Mouse (Mus musculus): ENCODE measurements at regions not wholly inside any gene's neighbourhood (a gene's known extent, or its start where the extent isn't known, plus 50 kb on each side); places are given as distances from the start of the nearest gene placed in this dataset.

DNA sequence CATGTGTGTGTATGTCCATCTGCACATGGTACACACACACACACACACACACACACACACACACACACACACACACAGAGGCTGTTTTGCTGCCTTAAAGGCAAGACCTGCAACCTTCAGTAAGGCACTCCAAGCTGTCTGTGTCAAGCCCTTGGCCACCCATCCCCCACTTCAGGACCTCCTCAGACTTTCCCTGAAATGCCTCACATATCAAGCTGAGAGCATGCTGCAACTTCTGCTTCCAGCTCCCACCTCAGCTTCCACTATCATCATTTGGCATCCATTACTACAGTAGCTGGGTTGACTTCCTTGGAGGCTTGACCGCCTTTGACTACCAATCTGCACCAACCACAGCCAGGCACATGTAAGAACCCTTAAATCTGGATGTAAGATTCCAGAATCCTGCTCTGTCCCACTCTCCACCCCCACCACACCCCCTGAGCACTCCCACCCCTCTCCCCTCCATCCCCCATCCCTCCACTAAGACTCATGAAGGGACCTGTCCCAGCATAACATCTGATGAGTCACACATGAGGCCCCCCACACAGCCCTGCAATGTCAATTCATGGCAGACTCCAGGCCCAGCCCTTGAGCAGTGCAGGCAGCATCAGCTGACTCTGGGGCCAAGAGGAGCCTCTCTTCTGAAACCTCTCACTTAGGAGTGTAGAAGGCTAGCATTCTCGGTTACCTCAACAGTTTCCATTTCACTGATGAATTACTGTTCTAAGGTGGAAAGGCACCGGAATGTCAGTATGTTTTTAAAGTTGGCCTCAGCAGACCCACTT lies 196.8 kb upstream of the Dio3 start:
- Histone ChIP-seq H3K9ac (no peak overlapping the region), H3K9me3 (no peaks in the 10 kb centered on the region), H3K4me3 (no peak overlapping the region), H3K36me3 (no peaks in the 10 kb centered on the region), H3K27ac (replicated peaks) (no peak overlapping the region), H3K4me2 (no peak overlapping the region), H3K27me3 (no peaks in the 10 kb centered on the region), H3K4me1 (replicated peaks) (no peaks in the 10 kb centered on the region)
- ATAC-seq (ENCODE audit: low FRiP score, low read depth) = no peak
- WGBS = 90% methylated on average over 3 of the region's 3 CpGs

DNA sequence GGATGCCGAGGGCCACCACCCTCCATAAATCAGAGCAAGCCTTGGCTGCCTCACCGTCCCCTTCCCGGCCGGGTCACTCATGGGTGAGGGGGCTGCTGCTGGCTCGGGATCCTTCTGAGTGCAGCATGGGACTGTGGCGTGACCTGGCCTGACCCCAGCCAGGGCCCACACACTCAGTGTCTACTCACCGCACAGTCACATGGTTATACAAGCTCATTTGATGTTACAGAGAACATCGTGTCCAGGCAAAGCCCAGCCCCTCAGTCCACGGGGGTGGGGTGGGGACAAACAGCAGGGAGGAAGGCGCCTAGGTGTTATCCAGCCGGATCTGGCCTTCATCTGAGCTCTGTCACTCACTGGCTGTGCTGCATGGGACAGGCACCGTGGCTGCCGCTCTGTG lies 195.9 kb upstream of the Dio3 start:
- Histone ChIP-seq H3K36me3 (no peaks in the 10 kb centered on the region), H3K27me3 (no peaks in the 10 kb centered on the region), H3K9ac (no peak overlapping the region), H3K4me3 (no peak overlapping the region), H3K27ac (replicated peaks) (no peak overlapping the region), H3K4me2 (no peak overlapping the region), H3K9me3 (no peaks in the 10 kb centered on the region), H3K4me1 (replicated peaks) (no peaks in the 10 kb centered on the region)
- ATAC-seq (ENCODE audit: low FRiP score, low read depth) = no peak
- WGBS = 54% methylated on average over 13 of the region's 13 CpGs

DNA sequence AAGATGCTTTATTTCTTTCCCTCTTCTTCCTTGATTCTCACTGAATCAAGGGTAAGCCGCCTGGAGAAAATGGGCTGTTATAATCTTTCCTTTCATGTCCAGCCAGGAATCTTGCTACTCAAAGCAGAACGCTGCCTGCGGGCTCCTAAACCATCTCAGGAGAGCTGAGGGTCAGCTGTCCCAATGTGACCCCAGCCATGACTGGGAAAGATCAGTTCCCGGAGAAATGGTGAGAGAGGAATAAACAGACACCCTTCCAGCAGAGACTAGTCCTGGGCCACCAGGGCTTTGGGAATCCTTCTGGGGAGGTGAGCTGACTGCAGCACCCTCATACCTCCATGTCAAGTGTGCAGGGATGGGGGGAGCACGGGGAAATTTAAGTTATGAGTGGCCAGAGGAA lies 195.4 kb upstream of the Dio3 start:
- H3K27me3 ChIP-seq = no peaks in the 10 kb centered on the region
- no peak overlapping the region for H3K4me3 ChIP-seq
- H3K4me1 ChIP-seq (replicated peaks) = no peaks in the 10 kb centered on the region
- no peak for ATAC-seq (ENCODE audit: low FRiP score, low read depth)
- H3K27ac ChIP-seq (replicated peaks) = no peak overlapping the region
- no peak overlapping the region for H3K9ac ChIP-seq
- no peaks in the 10 kb centered on the region for H3K9me3 ChIP-seq
- H3K4me2 ChIP-seq = no peak overlapping the region
- 79% methylated on average over 5 of the region's 5 CpGs for WGBS
- H3K36me3 ChIP-seq = no peaks in the 10 kb centered on the region

DNA sequence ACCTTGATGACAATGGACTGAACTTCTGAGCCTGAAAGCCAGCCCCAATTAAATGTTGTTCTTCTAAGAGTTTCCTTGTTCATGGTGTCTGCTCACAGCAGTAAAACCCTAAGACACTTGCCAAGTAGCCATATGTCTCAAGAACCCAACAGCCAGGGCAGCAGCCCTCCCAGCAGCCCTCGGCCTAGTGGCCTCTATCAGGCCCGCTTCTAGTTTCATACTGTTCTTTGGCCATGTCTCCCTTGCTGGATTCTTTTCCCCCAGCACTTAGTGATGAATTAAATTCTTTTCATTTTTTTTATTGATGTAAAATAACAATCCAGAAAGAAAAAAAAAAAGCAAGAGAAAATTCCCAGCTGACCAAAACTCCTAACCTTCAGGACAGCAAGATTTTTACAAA lies 191.9 kb upstream of the Dio3 start:
- no peak for ATAC-seq (ENCODE audit: low FRiP score, low read depth)
- no peak overlapping the region for H3K4me2 ChIP-seq
- no peaks in the 10 kb centered on the region for H3K9me3 ChIP-seq
- 66% methylated on average over 2 of the region's 2 CpGs for WGBS
- no peak overlapping the region for H3K27ac ChIP-seq (replicated peaks)
- H3K4me1 ChIP-seq (replicated peaks) = no peaks in the 10 kb centered on the region
- no peak overlapping the region for H3K9ac ChIP-seq
- H3K27me3 ChIP-seq = no peaks in the 10 kb centered on the region
- no peak overlapping the region for H3K4me3 ChIP-seq
- H3K36me3 ChIP-seq = no peaks in the 10 kb centered on the region

DNA sequence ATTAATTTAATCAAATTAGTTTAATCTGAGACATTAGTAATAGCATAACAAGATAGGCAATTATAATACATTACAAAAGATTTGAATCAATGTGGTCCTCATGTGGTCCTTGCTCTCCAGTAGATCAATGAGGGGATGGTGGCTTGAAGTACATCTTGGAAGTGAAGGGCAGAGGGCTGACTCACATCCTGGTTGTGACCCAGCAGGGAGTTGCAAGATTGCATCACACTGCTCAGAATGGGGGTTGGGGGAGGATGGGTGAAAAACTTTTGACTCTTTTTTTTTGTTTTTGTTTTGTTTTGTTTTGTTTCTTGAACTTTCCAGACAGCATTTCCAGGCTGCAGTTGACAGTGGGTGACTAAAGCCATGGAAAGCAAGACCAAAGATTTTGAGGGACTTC lies 191.1 kb upstream of the Dio3 start:
- H3K9me3 ChIP-seq = no peaks in the 10 kb centered on the region
- H3K4me2 ChIP-seq = no peak overlapping the region
- no peak overlapping the region for H3K4me3 ChIP-seq
- H3K27ac ChIP-seq (replicated peaks) = no peak overlapping the region
- no peaks in the 10 kb centered on the region for H3K36me3 ChIP-seq
- H3K9ac ChIP-seq = no peak overlapping the region
- ATAC-seq (ENCODE audit: low FRiP score, low read depth) = no peak
- H3K27me3 ChIP-seq = no peaks in the 10 kb centered on the region
- H3K4me1 ChIP-seq (replicated peaks) = no peaks in the 10 kb centered on the region

DNA sequence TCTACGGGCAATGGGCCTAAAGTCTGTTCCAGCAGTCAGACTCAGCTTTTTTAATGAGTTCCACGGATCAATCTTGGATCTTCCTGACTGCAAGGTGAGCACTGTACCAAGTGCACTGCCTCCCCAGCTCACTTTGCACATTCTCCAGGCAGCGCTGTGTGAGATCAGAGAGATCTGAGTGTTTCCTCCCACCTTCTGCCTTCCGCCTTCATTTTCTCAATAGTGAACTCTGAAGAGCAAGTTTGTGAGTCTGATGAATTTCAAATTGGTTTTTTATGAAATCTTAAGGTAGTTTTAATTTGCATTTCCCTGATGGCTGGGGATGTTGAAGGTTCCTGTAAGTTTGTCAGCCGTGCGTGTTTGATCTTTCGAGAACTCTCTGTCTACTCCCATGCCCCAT lies 176.7 kb upstream of the Dio3 start:
- WGBS = 83% methylated on average over 7 of the region's 7 CpGs

DNA sequence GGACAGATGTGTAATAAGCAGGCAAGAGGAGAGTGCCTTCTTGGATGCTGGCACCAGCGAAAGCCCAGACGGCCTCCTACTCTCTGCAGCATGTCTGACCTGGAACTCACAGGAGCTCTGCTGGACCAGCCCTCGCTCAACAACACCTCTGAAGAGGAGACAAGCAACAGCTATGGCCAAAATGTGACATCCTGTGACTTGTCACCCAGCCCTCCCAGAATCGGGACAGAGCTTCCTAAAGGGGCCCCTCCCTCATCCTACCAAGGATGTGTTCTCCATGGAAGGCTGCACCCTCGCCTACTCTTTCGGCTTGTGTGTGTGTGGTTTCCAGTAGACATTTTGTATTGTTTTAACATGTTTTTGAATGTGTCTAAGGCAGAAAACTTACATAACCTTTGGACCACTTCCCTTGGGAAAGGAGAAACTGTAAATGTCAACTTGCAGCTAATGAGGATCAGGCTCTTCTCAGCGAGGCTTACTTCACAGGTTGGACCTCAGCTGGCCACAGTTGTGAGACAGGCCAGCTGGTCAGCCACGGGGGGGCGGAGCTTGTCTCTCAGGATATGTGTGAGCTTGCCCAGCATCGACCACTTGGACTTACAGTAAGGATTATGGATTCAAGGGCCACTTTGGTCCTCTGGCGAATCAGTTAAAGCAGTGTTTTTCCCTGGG lies 166.7 kb upstream of the Dio3 start:
- Histone ChIP-seq H3K36me3 (no peaks in the 10 kb centered on the region), H3K27me3 (no peaks in the 10 kb centered on the region), H3K9me3 (no peaks in the 10 kb centered on the region), H3K4me1 (replicated peaks) (peaks cover 8% of the 10 kb centered on the region; the same call in 1 of the 2 replicates), H3K4me3 (no peak overlapping the region), H3K9ac (no peak overlapping the region), H3K4me2 (no peak overlapping the region), H3K27ac (replicated peaks) (no peak overlapping the region)
- no peak for ATAC-seq (ENCODE audit: low FRiP score, low read depth)
- 78% methylated on average over 11 of the region's 11 CpGs for WGBS

More for the DNA sequence above, 176.7 kb upstream of the Dio3 start:
- Histone ChIP-seq H3K4me2 (no peak overlapping the region), H3K9me3 (0 out of 2 replicates have a peak, but pooled peaks cover 5% of the 10 kb centered on the region), H3K9ac (no peak overlapping the region), H3K4me3 (no peak overlapping the region), H3K27me3 (no peaks in the 10 kb centered on the region), H3K36me3 (no peaks in the 10 kb centered on the region), H3K4me1 (replicated peaks) (no peaks in the 10 kb centered on the region), H3K27ac (replicated peaks) (no peak overlapping the region)
- ATAC-seq (ENCODE audit: low FRiP score, low read depth) = no peak

DNA sequence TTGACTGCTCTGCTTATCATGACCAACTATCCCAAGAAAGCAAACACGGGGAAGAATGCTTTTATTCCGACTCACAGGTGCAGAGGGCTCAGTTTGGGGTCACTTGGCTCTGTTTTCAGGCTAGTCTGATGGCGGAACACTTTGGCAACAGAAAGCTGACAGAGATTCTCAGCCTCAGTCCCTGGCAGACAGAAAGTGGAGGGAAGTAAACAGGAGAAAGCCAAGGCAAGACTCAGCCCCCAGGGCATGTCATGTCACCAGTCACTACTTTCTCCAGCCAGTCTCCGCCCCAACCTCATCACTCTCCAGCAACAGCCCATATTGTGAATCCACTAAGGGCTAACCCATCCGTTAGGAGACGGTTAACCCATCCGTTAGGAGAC lies 166.2 kb upstream of the Dio3 start:
- Histone ChIP-seq H3K27me3 (no peaks in the 10 kb centered on the region), H3K4me2 (no peak overlapping the region), H3K4me3 (no peak overlapping the region), H3K27ac (replicated peaks) (no peak overlapping the region), H3K4me1 (replicated peaks) (peaks cover 8% of the 10 kb centered on the region; the same call in 1 of the 2 replicates), H3K9ac (no peak overlapping the region), H3K9me3 (no peaks in the 10 kb centered on the region), H3K36me3 (no peaks in the 10 kb centered on the region)
- no peak for ATAC-seq (ENCODE audit: low FRiP score, low read depth)
- 91% methylated on average over 7 of the region's 7 CpGs for WGBS

DNA sequence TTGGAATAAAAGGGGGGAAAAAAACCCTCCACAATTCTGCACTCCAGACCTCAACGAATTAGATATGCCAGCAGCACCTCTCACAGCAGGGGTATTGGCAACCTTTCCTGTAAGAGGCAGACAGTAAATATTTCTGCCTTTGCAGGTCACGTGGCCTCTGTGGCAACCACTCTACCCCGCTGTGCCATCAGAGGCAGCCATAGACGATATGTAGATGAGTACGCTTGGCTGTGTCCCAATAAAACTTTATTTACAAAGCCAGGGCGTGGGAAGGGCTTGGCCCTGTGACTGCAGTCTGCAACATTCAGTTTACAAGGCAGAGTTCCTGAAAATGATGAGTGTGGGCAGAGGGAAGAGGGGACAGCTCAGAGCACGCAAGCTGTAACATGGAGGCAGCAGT lies 158.7 kb upstream of the Dio3 start:
- Histone ChIP-seq H3K4me2 (no peak overlapping the region), H3K9me3 (no peaks in the 10 kb centered on the region), H3K4me1 (replicated peaks) (no peaks in the 10 kb centered on the region), H3K27ac (replicated peaks) (no peak overlapping the region), H3K9ac (no peak overlapping the region), H3K4me3 (no peak overlapping the region), H3K36me3 (no peaks in the 10 kb centered on the region), H3K27me3 (no peaks in the 10 kb centered on the region)
- no peak for ATAC-seq (ENCODE audit: low FRiP score, low read depth)
- WGBS = 53% methylated on average over 7 of the region's 7 CpGs

DNA sequence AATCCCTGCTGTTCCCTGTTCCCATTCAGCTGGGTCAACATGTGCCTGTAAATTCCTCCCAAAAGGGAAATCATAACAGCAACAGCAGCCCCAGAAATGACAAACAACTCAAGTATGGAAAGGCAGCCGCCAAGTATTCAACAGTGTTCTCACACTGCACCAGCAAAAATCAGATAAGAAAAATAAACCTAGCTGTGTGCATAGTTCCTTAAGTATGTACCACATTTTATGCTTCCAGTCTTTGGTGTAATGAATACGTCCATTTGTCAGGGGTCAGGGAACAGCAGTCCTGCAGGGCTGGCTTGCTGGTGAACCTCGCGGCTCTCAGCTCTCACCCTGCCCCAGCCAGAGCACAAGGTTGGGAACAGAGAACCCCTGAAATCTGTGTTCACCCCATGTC lies 155.9 kb upstream of the Dio3 start:
- Histone ChIP-seq H3K9me3 (no peaks in the 10 kb centered on the region), H3K4me3 (no peak overlapping the region), H3K4me1 (replicated peaks) (no peaks in the 10 kb centered on the region; the same call in 1 of the 2 replicates), H3K9ac (no peak overlapping the region), H3K4me2 (no peak overlapping the region), H3K27me3 (no peaks in the 10 kb centered on the region), H3K27ac (replicated peaks) (no peak overlapping the region), H3K36me3 (no peaks in the 10 kb centered on the region)
- ATAC-seq (ENCODE audit: low FRiP score, low read depth) = no peak
- 80% methylated on average over 4 of the region's 4 CpGs for WGBS

DNA sequence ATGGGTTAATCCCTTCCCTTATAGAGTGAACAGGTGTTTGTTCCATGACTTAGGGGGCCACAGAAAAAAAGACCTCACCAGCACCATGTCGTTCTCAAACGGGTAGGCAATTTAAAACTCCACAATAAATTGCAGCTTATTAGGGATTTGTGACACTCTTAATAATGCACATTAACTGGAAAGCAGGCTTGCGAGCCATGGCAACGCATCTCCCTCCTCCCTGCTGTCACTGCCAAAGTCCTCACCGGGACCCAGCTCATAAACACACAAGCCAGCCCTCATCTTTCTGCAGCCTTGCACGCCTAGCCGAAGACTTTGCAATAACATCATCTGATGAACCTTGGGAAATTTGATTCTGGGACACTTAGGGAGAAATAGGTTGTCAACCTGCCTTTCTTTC lies 152.3 kb upstream of the Dio3 start:
- H3K9ac ChIP-seq = no peak overlapping the region
- no peak overlapping the region for H3K4me3 ChIP-seq
- no peaks in the 10 kb centered on the region for H3K9me3 ChIP-seq
- H3K4me1 ChIP-seq (replicated peaks) = no peaks in the 10 kb centered on the region; the same call in 1 of the 2 replicates
- no peaks in the 10 kb centered on the region for H3K27me3 ChIP-seq
- no peak for ATAC-seq (ENCODE audit: low FRiP score, low read depth)
- no peak overlapping the region for H3K27ac ChIP-seq (replicated peaks)
- 53% methylated on average over 7 of the region's 7 CpGs for WGBS
- no peaks in the 10 kb centered on the region for H3K36me3 ChIP-seq
- H3K4me2 ChIP-seq = no peak overlapping the region

DNA sequence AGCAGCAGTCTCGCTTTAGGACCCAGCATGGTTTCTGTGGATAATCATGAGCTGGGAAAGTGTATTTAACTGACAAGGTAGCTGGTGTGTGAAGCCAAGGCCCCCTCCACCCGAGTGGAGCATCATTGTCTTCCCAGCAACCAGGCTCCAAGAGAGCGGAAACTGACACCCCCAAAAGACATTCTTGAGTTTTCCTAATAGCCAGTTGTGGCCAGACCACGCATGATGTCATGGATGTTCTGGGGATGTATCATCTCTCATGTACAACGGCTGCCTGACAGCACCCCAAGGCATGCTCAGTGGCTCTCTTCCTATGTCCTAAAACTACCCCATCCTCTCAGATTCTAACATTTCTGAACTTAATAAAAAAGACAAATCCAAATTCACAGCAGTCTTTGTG lies 133.5 kb upstream of the Dio3 start:
- Histone ChIP-seq H3K9me3 (no peaks in the 10 kb centered on the region), H3K4me2 (no peak overlapping the region), H3K36me3 (no peaks in the 10 kb centered on the region), H3K27ac (replicated peaks) (no peak overlapping the region), H3K27me3 (no peaks in the 10 kb centered on the region), H3K4me3 (no peak overlapping the region), H3K4me1 (replicated peaks) (no peaks in the 10 kb centered on the region), H3K9ac (no peak overlapping the region)
- ATAC-seq (ENCODE audit: low FRiP score, low read depth) = no peak
- WGBS = 61% methylated on average over 5 of the region's 5 CpGs

Data from hindbrain, embryonic 15.5 days (tissue).